Mouse (Mus musculus): ENCODE data around the gene Trappc12.

DNA sequence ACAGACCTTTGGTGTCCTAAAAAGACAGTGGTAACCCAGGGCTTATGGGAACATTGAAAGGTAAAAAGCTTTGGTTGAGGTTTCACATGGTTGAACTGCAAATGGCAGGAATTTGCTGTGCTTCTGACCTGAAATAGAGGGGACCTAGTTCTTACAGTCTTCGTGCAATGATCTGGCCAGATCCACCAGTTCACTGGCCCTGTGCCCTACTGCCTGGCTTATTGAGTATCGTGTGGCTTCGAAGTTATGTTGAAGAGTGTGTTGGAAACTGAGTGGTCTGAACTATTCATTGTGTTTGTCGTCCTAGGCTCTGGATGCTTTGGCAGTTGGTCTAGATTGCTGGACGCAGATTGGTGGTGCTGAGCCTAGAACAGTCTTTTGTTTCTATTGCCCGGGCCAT, 36.0 kb upstream of the Trappc12 start:
- no peak for TF ChIP-seq CTCF (IDR thresholded peaks at IDR 0.05; ENCODE audit: borderline replicate concordance, insufficient read depth, low read length)
- TF ChIP-seq POLR2A (IDR thresholded peaks at IDR 0.05; ENCODE audit: low read depth, low read length) = no peak
